Mouse (Mus musculus) heart, embryonic 13.5 days (tissue): Measurements from ENCODE around the gene Serpinb1b. TPM values are rescaled to one million over a fixed set of nuclear protein-coding genes. Genes with fewer than 3 reads are reported as not detected.

Source experiments
- ATAC-seq: fragments of 200-750 bp; cut with Nextera tagmentation; 2 replicates; pipeline ENCODE4 v1.8.0; 2017; ENCODE audit warnings: moderate TSS enrichment; ENCODE audit not compliant: insufficient number of reproducible peaks, low FRiP score, low TSS enrichment; ENCODE audit errors: extremely low read depth
- H3K27ac ChIP-seq: fragments of 300-500 bp; sonication (generic); replicated peaks from 2 replicates; pipeline ENCODE4 v1.5.1; 2015; ENCODE audit warnings: moderate library complexity, mild to moderate bottlenecking, inconsistent platforms
- H3K27me3 ChIP-seq: fragments of 300-500 bp; sonication (generic); replicated peaks from 2 replicates; pipeline ENCODE4 v1.6.1; 2015; ENCODE audit warnings: mild to moderate bottlenecking, inconsistent platforms
- H3K36me3 ChIP-seq: fragments of 300-500 bp; sonication (generic); 2 replicates; pipeline ENCODE4 v1.6.1; 2015; ENCODE audit warnings: mild to moderate bottlenecking, inconsistent platforms
- H3K4me1 ChIP-seq: fragments of 300-500 bp; sonication (generic); 2 replicates; pipeline ENCODE4 v1.6.1; 2015; ENCODE audit warnings: inconsistent platforms
- H3K4me2 ChIP-seq: fragments of 300-500 bp; sonication (generic); 2 replicates; pipeline ENCODE4 v1.6.1; 2015; ENCODE audit warnings: inconsistent platforms, mild to moderate bottlenecking, moderate library complexity
- H3K4me3 ChIP-seq: fragments of 300-500 bp; sonication (generic); 2 replicates; pipeline ENCODE4 v1.5.1; 2015; ENCODE audit warnings: moderate library complexity, mild to moderate bottlenecking, inconsistent platforms
- H3K9ac ChIP-seq: fragments of 300-500 bp; sonication (generic); 2 replicates; pipeline ENCODE4 v1.6.1; 2015; ENCODE audit warnings: inconsistent platforms, mild to moderate bottlenecking, moderate library complexity
- H3K9me3 ChIP-seq: fragments of 300-500 bp; sonication (generic); 2 replicates; pipeline ENCODE4 v1.6.1; 2016; ENCODE audit warnings: inconsistent platforms
- WGBS: fragments of 180-500 bp; shearing (Covaris S2); methylation state at CpG from one replicate; pipeline ENCODE4 v1.1.7; 2015; ENCODE audit warnings: mixed read lengths; 5-methylcytosine and 5-hydroxymethylcytosine counted together
- polyA plus RNA-seq: library from polyadenylated mRNA; unstranded; fragments of >200 nt; fragmentation: Nextera tagmentation; extraction: Ambion mirVana; gene quantifications from 2 replicates; pipeline ENCODE4 v1.2.1, GENCODE M21; 2015

Gene Serpinb1b
- polyA plus RNA-seq, 1 experiment from 2014 or later = not detected

DNA sequence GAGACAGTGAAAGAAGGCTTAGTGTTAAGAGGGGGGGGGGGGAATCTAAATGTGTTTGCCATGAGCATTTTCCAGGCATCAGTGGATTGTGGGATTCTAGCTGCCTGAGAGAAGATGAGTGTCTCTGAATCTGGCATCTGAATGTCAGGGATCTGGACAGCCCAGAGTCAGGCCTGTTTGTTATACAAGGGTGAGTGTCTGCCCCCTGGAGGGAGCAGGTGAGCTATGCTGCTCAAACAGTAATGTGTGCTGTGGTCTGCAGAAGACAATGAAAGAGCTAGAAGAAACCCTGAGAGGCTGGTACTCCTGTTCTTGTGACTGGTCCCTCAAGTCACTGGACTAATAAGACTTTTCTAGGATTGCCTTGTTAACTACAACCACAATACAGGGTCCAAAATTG is 4.3 kb upstream of the Serpinb1b start:
- ATAC-seq = no peak; the same call in 1 of the 2 replicates
- no peak overlapping the region for H3K9ac ChIP-seq

DNA sequence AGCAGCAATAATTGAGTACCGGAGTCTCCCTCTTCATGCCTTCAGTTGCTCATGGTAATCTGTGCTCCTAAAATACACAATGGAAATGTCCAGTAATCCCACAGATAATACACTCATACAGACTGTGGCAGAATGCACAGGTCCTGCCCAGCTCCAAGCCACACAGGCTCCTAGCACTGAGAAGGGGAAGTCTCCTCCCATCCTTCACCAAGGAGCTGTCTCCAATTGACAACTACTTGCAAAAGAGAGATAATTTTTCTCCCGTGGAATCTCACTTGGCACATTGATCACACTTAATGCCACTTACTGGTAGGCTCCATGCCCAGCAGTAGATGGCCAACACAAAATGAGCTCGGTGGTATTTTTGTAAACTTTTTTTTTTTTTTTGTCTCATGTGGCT is 2.1 kb upstream of the Serpinb1b start:
- peaks cover 6% of the 10 kb centered on the region; the same call in 1 of the 2 replicates for H3K4me1 ChIP-seq
- no peak overlapping the region for H3K27ac ChIP-seq
- H3K9me3 ChIP-seq = no peaks in the 10 kb centered on the region
- no peak overlapping the region for H3K9ac ChIP-seq
- WGBS = 46% methylated on average over 3 of the region's 3 CpGs
- H3K27me3 ChIP-seq = no peaks in the 10 kb centered on the region
- no peak overlapping the region for H3K4me2 ChIP-seq
- H3K4me3 ChIP-seq = no peak overlapping the region
- no peak for ATAC-seq
- H3K36me3 ChIP-seq = no peaks in the 10 kb centered on the region

More for the DNA sequence above, 4.3 kb upstream of the Serpinb1b start:
- H3K9me3 ChIP-seq = no peaks in the 10 kb centered on the region
- H3K36me3 ChIP-seq = no peaks in the 10 kb centered on the region
- H3K4me3 ChIP-seq = no peak overlapping the region
- H3K27me3 ChIP-seq = no peaks in the 10 kb centered on the region
- H3K4me1 ChIP-seq = peaks cover 6% of the 10 kb centered on the region; the same call in 1 of the 2 replicates
- no peak overlapping the region for H3K27ac ChIP-seq
- H3K4me2 ChIP-seq = no peak overlapping the region

DNA sequence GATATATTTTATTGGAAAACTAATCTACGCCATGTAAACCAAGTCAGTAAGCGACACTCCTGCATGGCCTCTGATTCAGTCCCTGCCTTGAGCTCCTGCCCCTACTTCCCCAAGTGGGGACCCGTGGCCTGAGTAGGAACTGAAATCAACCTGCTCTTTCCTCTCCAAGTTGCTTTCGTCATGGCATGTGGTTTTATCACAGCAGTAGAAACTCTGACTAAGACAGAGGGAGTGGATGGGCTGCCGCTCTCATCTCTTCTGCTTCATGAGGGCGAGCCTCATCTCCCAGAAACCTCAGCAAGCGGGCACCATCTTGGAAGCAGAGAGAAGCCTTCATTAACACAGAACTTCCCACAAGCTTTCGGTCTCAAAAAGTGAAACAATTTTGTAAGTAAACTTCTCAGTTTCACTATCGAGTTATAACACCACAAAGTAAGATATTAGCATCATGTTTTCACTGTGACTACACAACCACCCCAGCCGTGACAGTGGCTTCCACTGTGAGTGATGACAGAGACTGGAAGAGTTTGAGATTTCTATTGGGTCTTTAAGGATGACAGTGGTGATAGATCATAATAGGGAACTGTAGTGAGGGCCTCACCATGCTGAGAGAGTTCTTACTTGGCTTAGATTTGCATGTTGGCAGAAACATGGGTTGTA is 1.2 kb upstream of the Serpinb1b start:
- WGBS = 80% methylated on average over 10 of the region's 10 CpGs
- H3K9me3 ChIP-seq = no peaks in the 10 kb centered on the region
- no peak for ATAC-seq
- no peaks in the 10 kb centered on the region for H3K36me3 ChIP-seq
- peaks cover 6% of the 10 kb centered on the region; the same call in 1 of the 2 replicates for H3K4me1 ChIP-seq
- H3K4me3 ChIP-seq = no peak overlapping the region
- no peak overlapping the region for H3K4me2 ChIP-seq
- H3K27ac ChIP-seq = no peak overlapping the region
- H3K9ac ChIP-seq = no peak overlapping the region
- no peaks in the 10 kb centered on the region for H3K27me3 ChIP-seq

DNA sequence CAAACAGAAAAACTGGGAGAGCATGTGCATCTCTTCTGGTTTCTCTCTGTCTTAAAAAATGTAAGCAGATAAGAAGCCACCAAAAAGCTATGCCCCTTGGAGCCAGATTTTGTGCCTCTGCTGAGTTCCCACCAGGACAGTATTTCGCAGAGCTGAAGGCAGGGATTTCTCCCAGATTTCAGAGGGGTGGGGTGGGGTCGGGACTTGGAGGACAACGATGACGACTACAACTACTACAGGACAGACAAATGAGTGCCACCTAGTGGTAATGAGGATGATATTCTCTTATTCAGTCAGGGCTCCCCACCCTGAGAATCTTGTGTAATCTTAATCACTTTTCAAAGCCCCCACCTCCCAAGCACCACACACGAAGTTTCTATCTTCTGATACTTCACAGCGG is 1.0 kb downstream of the Serpinb1b start:
- Histone ChIP-seq H3K27ac (no peak overlapping the region), H3K4me1 (peaks cover 6% of the 10 kb centered on the region; the same call in 1 of the 2 replicates), H3K9ac (peak overlapping the region; percentile 65), H3K4me2 (peak overlapping the region; percentile 64), H3K36me3 (no peaks in the 10 kb centered on the region), H3K4me3 (peak overlapping the region; percentile 31; the same call in 1 of the 2 replicates), H3K27me3 (no peaks in the 10 kb centered on the region; the same call in none of the 2 replicates), H3K9me3 (no peaks in the 10 kb centered on the region)
- no peak for ATAC-seq
- WGBS = 12% methylated on average over 6 of the region's 6 CpGs

DNA sequence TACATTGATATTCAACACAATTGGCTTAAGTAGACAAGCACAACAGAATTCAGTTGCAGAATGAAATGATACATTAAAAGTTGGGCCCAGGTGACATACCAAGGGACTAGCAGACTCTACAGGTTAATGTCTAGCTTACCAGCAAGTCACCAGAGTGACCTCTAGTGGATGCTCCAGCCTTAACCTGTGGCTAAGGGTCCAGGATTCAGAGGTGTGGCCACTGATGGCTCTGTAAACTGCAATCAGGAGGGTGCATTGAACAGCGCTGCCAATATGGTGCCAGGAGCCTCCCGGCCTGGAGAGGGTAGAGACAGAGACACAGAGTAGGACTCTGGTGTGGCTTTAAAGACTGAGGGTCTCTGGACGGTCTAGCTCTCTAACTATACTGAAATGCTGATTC is 2.0 kb downstream of the Serpinb1b start:
- Histone ChIP-seq H3K9ac (no peak overlapping the region), H3K36me3 (no peaks in the 10 kb centered on the region), H3K9me3 (no peaks in the 10 kb centered on the region), H3K27ac (no peak overlapping the region), H3K4me3 (no peak overlapping the region), H3K27me3 (no peaks in the 10 kb centered on the region; the same call in none of the 2 replicates), H3K4me2 (no peak overlapping the region), H3K4me1 (peaks cover 15% of the 10 kb centered on the region)
- ATAC-seq = no peak
- WGBS = 19% methylated on average over 3 of the region's 3 CpGs

DNA sequence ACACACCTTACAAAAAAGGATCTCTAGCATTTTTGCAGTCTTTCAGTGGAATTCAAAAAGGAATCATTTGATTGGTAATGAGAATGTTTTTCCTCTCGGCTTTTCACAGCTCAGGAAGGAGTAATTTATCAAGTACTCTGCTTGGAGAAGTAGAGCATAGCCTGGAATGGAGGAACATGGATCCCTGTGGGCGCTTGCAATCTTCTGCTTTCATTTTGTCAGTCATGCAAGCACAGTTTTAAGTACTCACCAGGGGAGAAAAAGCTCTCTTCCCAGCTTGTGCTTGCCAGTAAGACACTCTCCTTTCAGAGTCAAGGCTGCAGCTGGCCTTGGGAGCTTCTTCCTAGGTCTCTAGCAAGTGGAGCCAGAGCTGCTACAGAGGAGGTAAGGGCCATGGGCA is 5.5 kb downstream of the Serpinb1b start:
- no peak for ATAC-seq
- H3K9me3 ChIP-seq = peaks cover 7% of the 10 kb centered on the region; the same call in 1 of the 2 replicates
- H3K36me3 ChIP-seq = no peaks in the 10 kb centered on the region
- WGBS = 62% methylated on average over 2 of the region's 2 CpGs
- no peaks in the 10 kb centered on the region; the same call in none of the 2 replicates for H3K27me3 ChIP-seq
- no peak overlapping the region for H3K4me2 ChIP-seq
- no peak overlapping the region for H3K4me3 ChIP-seq
- H3K4me1 ChIP-seq = peaks cover 17% of the 10 kb centered on the region
- H3K9ac ChIP-seq = no peak overlapping the region
- H3K27ac ChIP-seq = no peak overlapping the region

DNA sequence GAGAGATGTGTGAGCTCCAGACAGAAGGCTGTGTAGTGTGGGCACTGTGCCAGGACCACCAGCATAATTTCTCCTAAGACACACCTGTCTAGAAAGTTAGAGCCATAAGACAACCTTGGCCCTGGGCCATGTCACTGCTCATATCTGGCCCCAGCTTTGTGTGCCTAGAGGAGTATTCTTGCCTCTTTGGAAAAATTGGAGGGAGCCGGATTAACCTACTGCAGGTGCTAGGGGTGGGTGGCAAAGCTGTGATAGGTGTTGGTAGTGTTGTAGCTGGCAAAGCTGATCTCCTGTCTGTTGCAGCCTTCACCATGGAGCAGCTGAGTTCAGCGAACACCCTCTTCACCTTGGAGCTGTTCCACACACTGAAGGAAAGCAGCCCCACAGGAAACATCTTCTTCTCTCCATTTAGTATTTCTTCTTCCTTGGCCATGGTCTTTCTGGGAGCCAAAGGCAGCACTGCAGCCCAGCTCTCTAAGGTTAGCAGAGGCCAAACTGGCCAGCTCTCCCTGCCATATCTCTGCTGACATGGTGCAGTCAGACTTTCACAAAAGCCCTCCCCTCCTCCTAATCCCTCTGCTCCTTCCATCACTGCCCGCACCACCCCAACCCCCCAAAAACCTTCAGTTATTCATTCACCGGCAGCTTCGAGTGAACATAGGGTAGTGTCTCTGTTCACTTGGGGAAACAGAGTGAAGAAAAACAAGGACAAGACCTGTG is 6.8 kb downstream of the Serpinb1b start:
- Histone ChIP-seq H3K4me2 (no peak overlapping the region), H3K36me3 (no peaks in the 10 kb centered on the region), H3K27me3 (no peaks in the 10 kb centered on the region; the same call in none of the 2 replicates), H3K9ac (no peak overlapping the region), H3K4me3 (no peak overlapping the region), H3K27ac (no peak overlapping the region), H3K4me1 (peaks cover 17% of the 10 kb centered on the region), H3K9me3 (peaks cover 8% of the 10 kb centered on the region; the same call in 1 of the 2 replicates)
- no peak for ATAC-seq
- 55% methylated on average over 5 of the region's 5 CpGs for WGBS

DNA sequence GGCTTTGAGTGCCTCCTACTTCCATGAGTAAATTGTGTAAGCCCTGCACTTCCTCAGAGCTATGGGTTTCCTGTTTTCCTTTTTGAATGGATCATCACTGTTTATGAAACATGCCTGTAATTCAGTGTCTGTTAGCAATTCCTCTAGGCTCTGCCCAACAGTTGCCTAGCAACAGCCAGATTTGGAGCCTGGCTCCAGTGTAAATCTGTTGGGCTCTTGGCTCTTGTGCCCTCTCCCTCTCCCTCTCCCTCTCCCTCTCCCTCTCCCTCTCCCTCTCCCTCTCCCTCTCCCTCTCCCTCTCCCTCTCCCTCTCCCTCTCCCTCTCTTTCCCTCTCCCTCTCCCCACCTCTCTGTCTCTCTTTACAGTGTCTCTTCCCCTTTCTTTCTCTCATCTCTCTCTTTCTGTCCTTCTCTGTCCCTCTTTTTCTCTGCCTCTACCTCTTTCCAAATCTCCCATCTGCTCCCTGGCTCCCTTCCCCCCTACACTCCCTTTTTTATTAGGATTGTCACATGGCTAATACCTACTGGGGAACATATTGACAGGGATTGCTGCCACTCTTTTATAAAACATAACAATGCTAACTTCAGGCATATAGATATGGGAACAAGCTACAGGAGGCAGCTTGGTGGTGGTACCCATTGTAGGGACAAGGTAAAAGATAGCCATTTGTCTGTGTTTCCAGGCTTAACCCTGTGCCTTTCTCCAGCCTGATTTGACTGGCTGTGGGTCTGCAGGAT is 7.5 kb downstream of the Serpinb1b start:
- Histone ChIP-seq H3K36me3 (no peaks in the 10 kb centered on the region), H3K27ac (no peak overlapping the region), H3K9me3 (peaks cover 8% of the 10 kb centered on the region; the same call in 1 of the 2 replicates), H3K4me2 (no peak overlapping the region), H3K4me3 (no peak overlapping the region), H3K27me3 (no peaks in the 10 kb centered on the region; the same call in none of the 2 replicates), H3K9ac (no peak overlapping the region), H3K4me1 (peaks cover 17% of the 10 kb centered on the region)
- ATAC-seq = no peak

DNA sequence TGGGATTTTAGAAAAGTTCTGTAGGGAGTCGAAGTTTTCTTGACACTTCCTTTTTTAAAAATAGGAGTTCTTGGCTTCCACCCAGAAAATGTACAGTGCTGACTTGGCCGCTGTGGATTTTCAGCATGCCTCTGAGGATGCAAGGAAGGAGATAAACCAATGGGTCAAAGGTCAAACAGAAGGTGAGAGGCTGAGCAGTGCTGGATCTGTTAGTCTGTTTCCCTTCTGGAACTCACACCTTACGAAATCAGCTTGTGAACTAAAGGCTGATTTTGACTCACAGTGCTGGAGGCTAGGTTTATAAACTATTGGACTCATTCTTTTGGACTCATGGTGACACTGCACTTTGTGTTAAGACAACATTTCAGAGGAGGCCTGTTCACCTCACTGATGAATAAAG is 11.2 kb downstream of the Serpinb1b start:
- peaks cover 8% of the 10 kb centered on the region; the same call in 1 of the 2 replicates for H3K9me3 ChIP-seq
- no peak overlapping the region for H3K27ac ChIP-seq
- ATAC-seq = no peak
- no peak overlapping the region for H3K4me2 ChIP-seq
- 42% methylated on average over 3 of the region's 3 CpGs for WGBS
- peaks cover 17% of the 10 kb centered on the region for H3K4me1 ChIP-seq
- no peak overlapping the region for H3K4me3 ChIP-seq
- no peaks in the 10 kb centered on the region for H3K27me3 ChIP-seq
- no peaks in the 10 kb centered on the region for H3K36me3 ChIP-seq
- H3K9ac ChIP-seq = no peak overlapping the region

DNA sequence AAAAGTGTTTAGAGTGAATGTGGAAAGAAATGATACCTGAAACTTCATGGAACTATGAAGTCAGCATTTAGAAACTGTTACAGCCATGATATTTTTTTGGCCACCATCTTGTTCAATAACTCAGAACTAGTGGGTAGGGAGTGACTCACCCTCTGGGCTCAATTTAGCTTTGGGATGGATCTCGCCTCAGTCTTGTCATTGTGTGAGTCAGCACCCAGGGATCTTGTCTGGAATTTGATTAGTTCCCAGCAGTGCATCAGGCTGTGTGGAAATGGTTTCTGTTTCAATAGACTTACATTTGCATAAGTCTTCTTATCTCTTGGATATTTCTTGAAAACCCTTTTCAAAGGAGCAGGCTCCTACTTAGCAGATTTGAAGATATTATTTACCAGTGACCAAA is 12.2 kb downstream of the Serpinb1b start:
- Histone ChIP-seq H3K36me3 (no peaks in the 10 kb centered on the region), H3K9ac (no peak overlapping the region), H3K4me3 (no peak overlapping the region), H3K27ac (no peak overlapping the region), H3K4me2 (no peak overlapping the region), H3K9me3 (peaks cover 8% of the 10 kb centered on the region; the same call in 1 of the 2 replicates), H3K27me3 (no peaks in the 10 kb centered on the region), H3K4me1 (peaks cover 7% of the 10 kb centered on the region)
- 56% methylated on average over 1 of the region's 1 CpGs for WGBS
- no peak for ATAC-seq

DNA sequence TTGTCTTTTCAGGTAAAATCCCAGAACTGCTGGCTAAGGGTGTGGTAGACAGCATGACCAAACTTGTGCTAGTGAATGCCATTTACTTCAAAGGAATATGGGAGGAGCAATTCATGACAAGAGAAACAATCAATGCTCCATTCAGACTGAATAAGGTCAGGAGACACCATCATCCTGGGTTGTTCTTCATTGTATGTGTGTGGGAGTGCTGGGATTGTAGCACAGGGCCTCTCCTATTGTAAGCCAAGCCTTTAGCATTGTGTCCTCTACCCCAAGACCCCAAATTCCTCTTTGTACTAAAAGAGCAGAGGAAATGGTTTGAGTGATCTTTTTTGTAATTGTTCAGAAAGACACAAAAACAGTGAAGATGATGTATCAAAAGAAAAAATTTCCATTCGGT is 12.9 kb downstream of the Serpinb1b start:
- Histone ChIP-seq H3K4me1 (0 out of 2 replicates have a peak, but pooled peaks cover 2% of the 10 kb centered on the region), H3K9ac (no peak overlapping the region), H3K27ac (no peak overlapping the region), H3K9me3 (peaks cover 8% of the 10 kb centered on the region; the same call in 1 of the 2 replicates), H3K36me3 (no peaks in the 10 kb centered on the region), H3K4me3 (no peak overlapping the region), H3K4me2 (no peak overlapping the region), H3K27me3 (no peaks in the 10 kb centered on the region)
- 84% methylated on average over 1 of the region's 1 CpGs for WGBS
- no peak for ATAC-seq
